Mouse (Mus musculus) heart, adult 2 months (tissue): ENCODE measurements around the gene Aadacl3. TPM values are rescaled to one million over a fixed set of nuclear protein-coding genes. Genes with fewer than 3 reads are reported as not detected.

Source experiments
- DNase-seq, 2 experiments: peaks; one replicate each; pipeline ENCODE4 v3.0.0; 2021
- H3K27ac ChIP-seq: fragments of 200-600 bp; 2 replicates; pipeline ENCODE4 v1.8.1; 2022
- H3K27me3 ChIP-seq: fragments of 200-500 bp; 2 replicates; pipeline ENCODE4 v1.6.1; 2012; ENCODE audit warnings: mild to moderate bottlenecking, low read length, inconsistent platforms, mixed read lengths; ENCODE audit not compliant: control insufficient read depth, insufficient read depth
- H3K36me3 ChIP-seq: fragments of 200-500 bp; 2 replicates; pipeline ENCODE4 v1.6.1; 2012; ENCODE audit warnings: low read length, inconsistent platforms; ENCODE audit not compliant: control insufficient read depth, insufficient read depth
- H3K4me1 ChIP-seq: fragments of 200-500 bp; 2 replicates; pipeline ENCODE4 v1.6.1; 2011; ENCODE audit warnings: low read length; ENCODE audit not compliant: control insufficient read depth, insufficient read depth
- H3K4me3 ChIP-seq: fragments of 200-600 bp; 2 replicates; pipeline ENCODE4 v1.8.1; 2022
- H3K79me2 ChIP-seq: fragments of 200-500 bp; replicated peaks from 2 replicates; pipeline ENCODE4 v1.6.1; 2012; ENCODE audit warnings: mild to moderate bottlenecking, inconsistent platforms, low read length, moderate library complexity, mixed read lengths; ENCODE audit not compliant: control insufficient read depth, insufficient read depth
- H3K9ac ChIP-seq: fragments of 200-500 bp; 2 replicates; pipeline ENCODE4 v1.6.1; 2012; ENCODE audit warnings: low read depth, mild to moderate bottlenecking, control low read depth, inconsistent platforms, low read length, mixed read lengths
- CTCF ChIP-seq: fragments of 200-600 bp; IDR thresholded peaks from 2 replicates; pipeline ENCODE4 v1.8.1; 2022; ENCODE audit warnings: antibody characterized with exemption, mild to moderate bottlenecking, moderate library complexity
- EP300 ChIP-seq: fragments of 200-500 bp; IDR thresholded peaks from 2 replicates; pipeline ENCODE4 v1.6.1; 2011; ENCODE audit warnings: low read depth, low read length, control low read depth; ENCODE audit not compliant: insufficient read depth
- POLR2A ChIP-seq: fragments of 200-500 bp; IDR thresholded peaks from 2 replicates; pipeline ENCODE4 v1.6.1; 2011; ENCODE audit warnings: mild to moderate bottlenecking, low read depth, low read length, control low read depth; ENCODE audit not compliant: insufficient read depth
- WGBS: fragments of 180-500 bp; shearing (Covaris S2); methylation state at CpG from one replicate; pipeline ENCODE4 v1.1.7; 2018; 5-methylcytosine and 5-hydroxymethylcytosine counted together
- intact Hi-C: fragments of 180-260 bp; cut with DNase I; formaldehyde crosslinking; loops from one replicate; pipeline ENCODE4 v1.15.1; 2025
- long read RNA-seq: library from polyadenylated mRNA; stranded (forward); transcript quantifications from one replicate; pipeline ENCODE4 v2.0.0, GENCODE M21; 2021
- polyA plus RNA-seq: library from polyadenylated mRNA; depleted of rRNA; stranded (reverse); fragments of >200 nt; gene quantifications from 2 replicates; pipeline ENCODE4 v1.2.3, GENCODE M21; 2012; rRNA removed
- total RNA-seq, 2 experiments: library from RNA; stranded (reverse); gene quantifications; 2 replicates each; pipeline ENCODE4 v1.2.3; 2021

The Aadacl3 gene
- total RNA-seq (not detected), polyA plus RNA-seq (not detected in 2 replicates)
- long read RNA-seq: 0 reads

DNA sequence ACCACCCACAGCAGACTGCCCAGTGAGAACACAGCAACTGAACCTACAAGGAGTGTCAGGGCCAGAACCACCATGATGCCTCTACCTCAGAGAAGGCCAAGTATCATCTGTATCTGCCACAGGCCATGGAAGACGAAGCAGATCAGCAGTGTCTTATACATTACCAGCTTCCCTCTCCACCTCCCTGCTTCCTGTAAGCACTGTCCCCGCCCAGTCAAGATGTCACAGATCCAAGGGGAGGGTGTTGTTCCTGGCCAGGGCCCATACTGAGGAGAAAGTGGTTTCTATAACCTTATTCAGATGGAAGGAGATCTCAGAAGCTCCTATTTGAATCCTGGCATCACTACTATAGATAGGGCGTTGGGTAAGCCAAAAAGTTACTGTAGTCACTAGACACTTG, at the start of gene Aadacl3:
Gene Aadacl3, minus strand, starts transcription at position 101 of the 400 bp plus-strand sequence.
- H3K4me1 ChIP-seq: no peaks in the 10 kb centered on the region
- intact Hi-C loops: no loop called here
- 44% methylated on average over 3 of the region's 3 CpGs for WGBS
- no peak within 1 kb of the TSS for H3K9ac ChIP-seq
- no peak for DNase-seq
- no peaks in the 10 kb centered on the region for H3K79me2 ChIP-seq
- no peak within 1 kb of the TSS for H3K27ac ChIP-seq
- no peaks in the 10 kb centered on the region for H3K36me3 ChIP-seq
- no peaks in the 10 kb centered on the region for H3K27me3 ChIP-seq
- no peak for TF ChIP-seq POLR2A
- no peak for TF ChIP-seq CTCF
- TF ChIP-seq EP300: no peak
- no peak within 1 kb of the TSS for H3K4me3 ChIP-seq

DNA sequence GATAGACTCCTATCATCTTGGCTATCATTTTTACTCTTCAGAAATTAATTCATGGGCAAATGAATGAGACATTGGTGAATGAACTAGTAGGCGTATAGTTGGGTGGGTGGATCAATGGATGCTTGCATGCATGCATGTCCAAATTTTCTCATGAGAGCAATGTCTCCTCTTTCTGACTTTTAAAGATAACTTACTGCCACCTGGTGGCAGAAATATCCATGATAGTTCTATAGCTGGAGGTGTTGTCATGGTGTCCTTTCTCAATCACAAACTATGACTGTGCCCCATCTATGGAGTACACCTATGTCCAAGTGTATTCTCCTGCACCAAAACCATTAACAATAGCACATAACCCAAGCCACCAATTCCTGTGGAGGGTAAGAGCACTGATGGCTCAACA, 43.0 kb upstream of the Aadacl3 start:
- Histone ChIP-seq H3K9ac (no peak overlapping the region), H3K4me3 (no peak overlapping the region), H3K27me3 (no peaks in the 10 kb centered on the region), H3K27ac (no peak overlapping the region), H3K79me2 (no peaks in the 10 kb centered on the region), H3K4me1 (no peaks in the 10 kb centered on the region), H3K36me3 (no peaks in the 10 kb centered on the region)
- no peak for TF ChIP-seq POLR2A
- TF ChIP-seq CTCF: no peak
- 67% methylated on average over 1 of the region's 1 CpGs for WGBS
- intact Hi-C loops: no loop called here
- DNase-seq: no peak

DNA sequence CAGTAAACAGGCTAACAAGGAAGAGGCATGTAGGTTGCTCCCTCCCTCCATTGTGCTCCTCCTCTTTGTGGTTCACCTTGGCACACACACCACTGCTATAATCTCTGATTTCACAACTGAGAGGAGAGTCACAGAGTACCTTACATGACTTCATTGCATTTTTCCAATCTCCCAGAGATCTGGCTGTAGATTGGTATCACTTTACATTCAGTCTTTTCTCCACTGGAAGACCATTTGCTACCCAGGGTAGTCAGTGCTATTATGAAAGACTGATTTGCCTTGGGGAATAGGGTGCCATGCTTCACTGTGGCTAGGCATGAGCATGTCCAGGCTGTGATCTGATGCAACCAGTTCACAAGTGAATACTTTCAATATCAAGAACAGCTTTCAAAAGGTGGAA, 29.8 kb upstream of the Aadacl3 start:
- no peak overlapping the region for H3K27ac ChIP-seq
- no peaks in the 10 kb centered on the region for H3K79me2 ChIP-seq
- H3K27me3 ChIP-seq: no peaks in the 10 kb centered on the region
- no peak overlapping the region for H3K4me3 ChIP-seq
- no peak for DNase-seq
- no peaks in the 10 kb centered on the region for H3K36me3 ChIP-seq
- no peak overlapping the region for H3K9ac ChIP-seq
- TF ChIP-seq EP300 (no peak), POLR2A (no peak), CTCF (no peak)
- H3K4me1 ChIP-seq: no peaks in the 10 kb centered on the region
- intact Hi-C loops: no loop called here

DNA sequence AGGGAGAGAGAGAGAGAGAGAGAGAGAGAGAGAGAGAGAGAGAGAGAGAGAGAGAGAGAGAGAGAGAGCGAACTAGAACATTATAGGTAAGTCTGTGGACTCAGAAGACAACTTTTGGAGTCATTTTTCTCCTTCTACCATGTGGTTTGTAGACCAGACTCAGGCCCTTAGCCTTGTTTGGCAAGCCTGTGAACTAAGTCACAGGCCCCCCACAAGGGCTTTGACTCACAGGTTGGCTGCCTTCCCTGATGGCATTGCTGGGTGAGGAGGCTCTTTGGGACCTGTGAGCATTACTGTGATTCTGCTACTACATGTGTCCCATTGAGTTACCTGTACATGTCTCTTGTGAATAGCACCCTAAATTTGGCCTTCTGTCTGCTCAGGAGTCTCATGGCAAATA, 4.5 kb upstream of the Aadacl3 start:
- 56% methylated on average over 1 of the region's 1 CpGs for WGBS
- H3K27ac ChIP-seq: no peak overlapping the region
- no peak overlapping the region for H3K9ac ChIP-seq
- H3K4me3 ChIP-seq: no peak overlapping the region
- H3K27me3 ChIP-seq: no peaks in the 10 kb centered on the region
- DNase-seq: no peak
- H3K79me2 ChIP-seq: no peaks in the 10 kb centered on the region
- intact Hi-C loops: no loop called here
- H3K36me3 ChIP-seq: no peaks in the 10 kb centered on the region
- TF ChIP-seq EP300 (no peak), POLR2A (no peak), CTCF (no peak)
- H3K4me1 ChIP-seq: no peaks in the 10 kb centered on the region

DNA sequence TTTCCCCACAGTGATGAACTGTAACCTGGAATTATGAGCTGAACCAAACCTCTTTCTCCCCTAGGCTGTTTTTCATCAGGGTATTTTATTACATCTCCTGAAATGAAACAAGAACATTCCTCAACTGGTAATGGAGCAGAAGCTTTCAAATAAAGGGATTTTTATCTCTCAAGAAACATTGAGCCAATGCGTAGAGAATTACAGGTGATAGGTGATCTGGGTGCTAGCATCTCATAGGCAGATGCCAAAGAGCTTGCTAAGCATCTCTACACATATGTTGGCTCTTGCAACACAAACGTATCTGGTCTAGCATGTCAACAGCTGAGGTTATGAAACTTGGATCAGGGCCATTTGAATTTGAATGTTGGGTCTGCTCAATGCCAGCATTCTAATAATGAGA, 1.6 kb upstream of the Aadacl3 start:
- Histone ChIP-seq H3K4me1 (no peaks in the 10 kb centered on the region), H3K27ac (no peak overlapping the region), H3K27me3 (no peaks in the 10 kb centered on the region), H3K4me3 (no peak overlapping the region), H3K36me3 (no peaks in the 10 kb centered on the region), H3K79me2 (no peaks in the 10 kb centered on the region), H3K9ac (no peak overlapping the region)
- 55% methylated on average over 2 of the region's 2 CpGs for WGBS
- intact Hi-C loops: no loop called here
- no peak for TF ChIP-seq CTCF
- no peak for TF ChIP-seq POLR2A
- TF ChIP-seq EP300: no peak
- DNase-seq: no peak

DNA sequence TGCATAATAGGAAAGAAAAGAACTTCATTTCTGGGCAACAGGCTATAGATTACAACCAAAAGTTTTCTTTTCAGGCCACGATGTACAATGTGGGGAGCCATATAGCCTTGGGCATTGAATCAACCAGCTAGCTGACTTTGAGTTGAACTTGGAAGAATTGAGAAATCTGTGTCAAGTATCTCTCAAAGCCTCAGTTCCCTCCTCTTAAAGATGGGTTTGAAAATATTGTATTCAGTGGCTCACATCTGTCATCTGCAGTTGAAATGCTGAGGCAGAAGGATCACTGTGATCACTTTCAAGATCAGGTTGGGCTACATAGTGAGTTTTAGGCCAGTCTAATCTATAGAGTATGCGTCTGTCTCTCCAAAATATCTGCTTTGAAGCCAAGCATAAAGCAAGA, 10.3 kb downstream of the Aadacl3 start, which contains the start of gene Gm9944:
Gene Gm9944, minus strand, starts transcription at position 101 of the 400 bp plus-strand sequence.
- intact Hi-C loops: no loop called here
- Histone ChIP-seq H3K27ac (no peak within 1 kb of the TSS), H3K79me2 (no peaks in the 10 kb centered on the region), H3K9ac (no peak within 1 kb of the TSS), H3K4me3 (no peak within 1 kb of the TSS), H3K27me3 (no peaks in the 10 kb centered on the region), H3K36me3 (no peaks in the 10 kb centered on the region), H3K4me1 (no peaks in the 10 kb centered on the region)
- WGBS: 59% methylated on average over 2 of the region's 2 CpGs
- DNase-seq: no peak
- no peak for TF ChIP-seq CTCF
- TF ChIP-seq EP300: no peak
- TF ChIP-seq POLR2A: no peak

DNA sequence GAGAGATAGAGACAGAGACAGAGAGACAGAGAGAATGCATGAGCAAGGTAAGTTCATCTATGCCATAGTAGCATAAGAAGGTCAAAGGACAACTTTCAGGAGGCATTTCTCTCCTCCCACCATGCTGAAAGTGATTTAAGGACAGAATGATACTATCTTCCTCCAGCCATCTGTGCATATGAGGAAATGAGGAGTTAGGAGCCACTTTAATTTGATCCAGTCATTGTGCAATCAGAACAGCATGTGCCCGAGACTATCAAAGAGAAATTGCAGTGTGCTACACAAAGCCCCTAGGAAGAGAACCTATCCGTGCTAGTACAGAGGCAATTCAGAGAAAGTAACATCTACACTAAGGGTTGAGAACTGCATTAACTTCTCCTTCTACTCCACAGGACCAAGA, 15.0 kb downstream of the Aadacl3 start:
- no peaks in the 10 kb centered on the region for H3K79me2 ChIP-seq
- no peaks in the 10 kb centered on the region for H3K36me3 ChIP-seq
- H3K27ac ChIP-seq: no peak overlapping the region
- intact Hi-C loops: no loop called here
- H3K9ac ChIP-seq: no peak overlapping the region
- no peak for DNase-seq
- no peaks in the 10 kb centered on the region for H3K27me3 ChIP-seq
- no peak overlapping the region for H3K4me3 ChIP-seq
- WGBS: 58% methylated on average over 2 of the region's 2 CpGs
- TF ChIP-seq POLR2A (no peak), EP300 (no peak), CTCF (no peak)
- no peaks in the 10 kb centered on the region for H3K4me1 ChIP-seq
